Mouse (Mus musculus) liver, embryonic 14.5 days (tissue): ENCODE results near the gene Scd1.

Experiments
- CTCF ChIP-seq: IDR thresholded peaks from 2 replicates; pipeline ENCODE4 v1.5.1; 2016; ENCODE audit warnings: antibody characterized with exemption, low read depth, control low read depth
- EP300 ChIP-seq: IDR thresholded peaks from 2 replicates; pipeline ENCODE4 v1.6.1; 2016; ENCODE audit warnings: antibody characterized with exemption, low read depth

GRCm38 (mm10) chr19:44393962-44394422, 13.7 kb downstream of the Scd1 start:
- no peak; the same call in 1 of the 2 replicates for TF ChIP-seq EP300
- no peak for TF ChIP-seq CTCF
